Mouse (Mus musculus): ENCODE results near the gene Slc9a3r2. TPM values are rescaled to one million over a fixed set of nuclear protein-coding genes. Genes with fewer than 3 reads are reported as not detected.

The Slc9a3r2 gene
- polyA plus RNA-seq, 1 experiment from 2014 or later: 38.0 TPM

- peaks cover 3% of the 10 kb centered on the region; the same call in 1 of the 2 replicates for H3K4me1 ChIP-seq (replicated peaks; ENCODE audit: control insufficient read depth, insufficient read depth)
- H3K9me3 ChIP-seq (ENCODE audit: control insufficient read depth, low read length): no peaks in the 10 kb centered on the region
- no peak overlapping the region for H3K4me3 ChIP-seq (ENCODE audit: low read depth, low read length)
- ATAC-seq (ENCODE audit: low FRiP score, low TSS enrichment) (no peak), DNase-seq (ENCODE audit: low spot score) (peak; percentile 80)
- peak; percentile 94 for TF ChIP-seq CTCF (IDR thresholded peaks at IDR 0.05; ENCODE audit: low read depth)
- TF ChIP-seq EP300 (optimal IDR thresholded peaks at IDR 0.05): no peak
- H3K27me3 ChIP-seq (ENCODE audit: control insufficient read depth, insufficient read depth, low read length): no peaks in the 10 kb centered on the region
- WGBS: 36% methylated on average over 5 of the region's 5 CpGs
- H3K4me2 ChIP-seq (replicated peaks; ENCODE audit: low read depth): no peak overlapping the region
- H3K36me3 ChIP-seq (ENCODE audit: control insufficient read depth, insufficient read depth, low read length): peaks cover 17% of the 10 kb centered on the region; the same call in 1 of the 2 replicates
- H3K9ac ChIP-seq (ENCODE audit: low read length): no peak overlapping the region
- no peak overlapping the region for H3K27ac ChIP-seq (replicated peaks)
These were observed 21.5 kb downstream of the Slc9a3r2 start for GRCm38 (mm10) chr17:24628646-24629045.

GRCm38 (mm10) chr17:24625472-24625871 is 24.7 kb downstream of the Slc9a3r2 start:
- H3K4me3 ChIP-seq (ENCODE audit: low read depth, low read length): no peak overlapping the region
- no peak for TF ChIP-seq EP300 (optimal IDR thresholded peaks at IDR 0.05)
- no peak for TF ChIP-seq CTCF (IDR thresholded peaks at IDR 0.05; ENCODE audit: low read depth)
- no peak overlapping the region for H3K4me2 ChIP-seq (replicated peaks; ENCODE audit: low read depth)
- no peak for DNase-seq (ENCODE audit: low spot score)
- 92% methylated on average over 8 of the region's 8 CpGs for WGBS
- ATAC-seq (ENCODE audit: low FRiP score, low TSS enrichment): no peak
- H3K9me3 ChIP-seq (ENCODE audit: control insufficient read depth, low read length): no peaks in the 10 kb centered on the region
- peaks cover 29% of the 10 kb centered on the region for H3K36me3 ChIP-seq (ENCODE audit: control insufficient read depth, insufficient read depth, low read length)
- no peak overlapping the region for H3K27ac ChIP-seq (replicated peaks)
- no peaks in the 10 kb centered on the region for H3K4me1 ChIP-seq (replicated peaks; ENCODE audit: control insufficient read depth, insufficient read depth)
- no peaks in the 10 kb centered on the region for H3K27me3 ChIP-seq (ENCODE audit: control insufficient read depth, insufficient read depth, low read length)
- H3K9ac ChIP-seq (ENCODE audit: low read length): no peak overlapping the region

DNA sequence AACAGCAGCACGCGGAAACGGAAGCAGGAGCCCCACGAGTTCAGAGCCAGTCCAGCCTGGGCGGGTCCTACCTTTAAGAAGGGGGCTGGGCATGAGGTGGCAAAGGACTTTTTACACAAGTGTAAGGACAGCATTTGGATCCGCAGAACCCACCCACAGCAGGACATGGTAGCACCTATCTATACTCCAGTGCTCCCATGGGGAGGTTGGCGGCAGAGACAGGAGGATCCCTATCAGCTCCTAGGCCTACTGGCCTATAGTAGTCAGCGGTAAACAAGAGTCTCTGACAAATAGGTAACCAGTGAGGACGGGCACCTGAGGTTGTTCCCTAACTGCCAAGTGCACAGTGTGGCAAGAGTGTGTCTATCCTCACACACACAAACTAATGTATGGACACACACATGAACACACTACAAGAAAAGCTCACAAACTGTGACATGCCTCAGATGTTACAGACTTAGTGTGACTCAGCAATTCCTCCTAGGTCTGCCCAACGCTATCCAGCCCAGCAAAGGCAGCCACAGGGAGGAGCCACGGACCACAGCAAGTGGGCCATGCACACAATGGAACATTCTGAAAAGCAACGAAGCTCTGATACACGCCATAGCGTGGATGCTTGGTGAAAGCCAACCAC is 32.4 kb downstream of the Slc9a3r2 start:
- no peak overlapping the region for H3K27ac ChIP-seq (replicated peaks)
- DNase-seq (ENCODE audit: low spot score) (no peak), ATAC-seq (ENCODE audit: low FRiP score, low TSS enrichment) (peak; percentile 36; the same call in 1 of the 2 replicates)
- H3K4me1 ChIP-seq (replicated peaks; ENCODE audit: control insufficient read depth, insufficient read depth): no peaks in the 10 kb centered on the region
- TF ChIP-seq CTCF (IDR thresholded peaks at IDR 0.05; ENCODE audit: low read depth): peak; percentile 53
- no peak for TF ChIP-seq EP300 (optimal IDR thresholded peaks at IDR 0.05)
- no peaks in the 10 kb centered on the region for H3K27me3 ChIP-seq (ENCODE audit: control insufficient read depth, insufficient read depth, low read length)
- peaks cover 49% of the 10 kb centered on the region for H3K36me3 ChIP-seq (ENCODE audit: control insufficient read depth, insufficient read depth, low read length)
- no peak overlapping the region for H3K4me3 ChIP-seq (ENCODE audit: low read depth, low read length)
- no peaks in the 10 kb centered on the region for H3K9me3 ChIP-seq (ENCODE audit: control insufficient read depth, low read length)
- no peak overlapping the region for H3K9ac ChIP-seq (ENCODE audit: low read length)
- WGBS: 72% methylated on average over 14 of the region's 14 CpGs
- H3K4me2 ChIP-seq (replicated peaks; ENCODE audit: low read depth): no peak overlapping the region

- Histone ChIP-seq H3K9ac (ENCODE audit: low read length) (no peak overlapping the region), H3K27me3 (ENCODE audit: control insufficient read depth, insufficient read depth, low read length) (no peaks in the 10 kb centered on the region), H3K9me3 (ENCODE audit: control insufficient read depth, low read length) (no peaks in the 10 kb centered on the region), H3K36me3 (ENCODE audit: control insufficient read depth, insufficient read depth, low read length) (peaks cover 26% of the 10 kb centered on the region), H3K27ac (replicated peaks) (no peak overlapping the region), H3K4me3 (ENCODE audit: low read depth, low read length) (no peak overlapping the region), H3K4me1 (replicated peaks; ENCODE audit: control insufficient read depth, insufficient read depth) (no peaks in the 10 kb centered on the region), H3K4me2 (replicated peaks; ENCODE audit: low read depth) (no peak overlapping the region)
- no peak for TF ChIP-seq EP300 (optimal IDR thresholded peaks at IDR 0.05)
- no peak for TF ChIP-seq CTCF (IDR thresholded peaks at IDR 0.05; ENCODE audit: low read depth)
- WGBS: 75% methylated on average over 2 of the region's 2 CpGs
- ATAC-seq (ENCODE audit: low FRiP score, low TSS enrichment) (no peak), DNase-seq (ENCODE audit: low spot score) (no peak)
These were observed 39.4 kb downstream of the Slc9a3r2 start for GRCm38 (mm10) chr17:24610711-24611110.

GRCm38 (mm10) chr17:24608874-24609273 is 41.3 kb downstream of the Slc9a3r2 start:
- DNase-seq (ENCODE audit: low spot score) (no peak), ATAC-seq (ENCODE audit: low FRiP score, low TSS enrichment) (no peak)
- Histone ChIP-seq H3K27ac (replicated peaks) (no peak overlapping the region), H3K4me3 (ENCODE audit: low read depth, low read length) (no peak overlapping the region), H3K4me1 (replicated peaks; ENCODE audit: control insufficient read depth, insufficient read depth) (no peaks in the 10 kb centered on the region), H3K9me3 (ENCODE audit: control insufficient read depth, low read length) (no peaks in the 10 kb centered on the region), H3K27me3 (ENCODE audit: control insufficient read depth, insufficient read depth, low read length) (no peaks in the 10 kb centered on the region), H3K4me2 (replicated peaks; ENCODE audit: low read depth) (no peak overlapping the region), H3K36me3 (ENCODE audit: control insufficient read depth, insufficient read depth, low read length) (peaks cover 21% of the 10 kb centered on the region), H3K9ac (ENCODE audit: low read length) (no peak overlapping the region)
- WGBS: 94% methylated on average over 8 of the region's 8 CpGs
- no peak for TF ChIP-seq CTCF (IDR thresholded peaks at IDR 0.05; ENCODE audit: low read depth)
- TF ChIP-seq EP300 (optimal IDR thresholded peaks at IDR 0.05): no peak

GRCm38 (mm10) chr17:24608370-24608769 is 41.8 kb downstream of the Slc9a3r2 start:
- 83% methylated on average over 4 of the region's 4 CpGs for WGBS
- Histone ChIP-seq H3K36me3 (ENCODE audit: control insufficient read depth, insufficient read depth, low read length) (peaks cover 16% of the 10 kb centered on the region), H3K27me3 (ENCODE audit: control insufficient read depth, insufficient read depth, low read length) (no peaks in the 10 kb centered on the region), H3K9me3 (ENCODE audit: control insufficient read depth, low read length) (no peaks in the 10 kb centered on the region), H3K9ac (ENCODE audit: low read length) (no peak overlapping the region), H3K4me1 (replicated peaks; ENCODE audit: control insufficient read depth, insufficient read depth) (no peaks in the 10 kb centered on the region), H3K4me2 (replicated peaks; ENCODE audit: low read depth) (no peak overlapping the region), H3K4me3 (ENCODE audit: low read depth, low read length) (no peak overlapping the region), H3K27ac (replicated peaks) (no peak overlapping the region)
- ATAC-seq (ENCODE audit: low FRiP score, low TSS enrichment): no peak
- no peak for DNase-seq (ENCODE audit: low spot score)
- no peak for TF ChIP-seq EP300 (optimal IDR thresholded peaks at IDR 0.05)
- TF ChIP-seq CTCF (IDR thresholded peaks at IDR 0.05; ENCODE audit: low read depth): no peak

Measured in stomach, postnatal 0 days (tissue).